Mouse (Mus musculus): ENCODE measurements around the gene Atcay. TPM values are rescaled to one million over a fixed set of nuclear protein-coding genes. Genes with fewer than 3 reads are reported as not detected.

The Atcay gene
- polyA plus RNA-seq, 1 experiment from 2014 or later = 102 TPM

GRCm38 (mm10) chr10:81197305-81197704 is 33.3 kb downstream of the Atcay start:
- WGBS = 57% methylated on average over 6 of the region's 6 CpGs
- ATAC-seq = no peak
- H3K4me3 ChIP-seq (ENCODE audit: low read depth, low read length) = no peak overlapping the region
- peaks cover 13% of the 10 kb centered on the region for H3K4me1 ChIP-seq (ENCODE audit: control insufficient read depth, insufficient read depth, low read length)
- H3K27me3 ChIP-seq (ENCODE audit: control insufficient read depth, insufficient read depth, low read depth, low read length) = peaks cover 22% of the 10 kb centered on the region
- H3K27ac ChIP-seq (ENCODE audit: low read length) = no peak overlapping the region
- H3K4me2 ChIP-seq (ENCODE audit: low read length) = no peak overlapping the region
- H3K9ac ChIP-seq (ENCODE audit: low read depth, low read length) = no peak overlapping the region
- H3K9me3 ChIP-seq (replicated peaks; ENCODE audit: control insufficient read depth, low read length, poor library complexity, severe bottlenecking) = no peaks in the 10 kb centered on the region
- no peaks in the 10 kb centered on the region for H3K36me3 ChIP-seq (ENCODE audit: control insufficient read depth, insufficient read depth, low read length)

- H3K4me2 ChIP-seq (ENCODE audit: low read length) = no peak overlapping the region
- no peak for ATAC-seq
Observed at GRCm38 (mm10) chr10:81196470-81197065, 34.1 kb downstream of the Atcay start.

GRCm38 (mm10) chr10:81195300-81195699 is 35.3 kb downstream of the Atcay start:
- H3K36me3 ChIP-seq (ENCODE audit: control insufficient read depth, insufficient read depth, low read length) = peaks cover 6% of the 10 kb centered on the region
- H3K27me3 ChIP-seq (ENCODE audit: control insufficient read depth, insufficient read depth, low read depth, low read length) = peaks cover 22% of the 10 kb centered on the region
- no peak for ATAC-seq
- H3K4me1 ChIP-seq (ENCODE audit: control insufficient read depth, insufficient read depth, low read length) = peaks cover 21% of the 10 kb centered on the region
- H3K4me2 ChIP-seq (ENCODE audit: low read length) = no peak overlapping the region
- H3K9ac ChIP-seq (ENCODE audit: low read depth, low read length) = no peak overlapping the region
- H3K9me3 ChIP-seq (replicated peaks; ENCODE audit: control insufficient read depth, low read length, poor library complexity, severe bottlenecking) = no peaks in the 10 kb centered on the region
- H3K4me3 ChIP-seq (ENCODE audit: low read depth, low read length) = no peak overlapping the region
- H3K27ac ChIP-seq (ENCODE audit: low read length) = no peak overlapping the region
- 69% methylated on average over 4 of the region's 4 CpGs for WGBS

More at GRCm38 (mm10) chr10:81196470-81197065, 34.1 kb downstream of the Atcay start:
- Histone ChIP-seq H3K9me3 (replicated peaks; ENCODE audit: control insufficient read depth, low read length, poor library complexity, severe bottlenecking) (no peaks in the 10 kb centered on the region), H3K36me3 (ENCODE audit: control insufficient read depth, insufficient read depth, low read length) (no peaks in the 10 kb centered on the region), H3K4me1 (ENCODE audit: control insufficient read depth, insufficient read depth, low read length) (peaks cover 19% of the 10 kb centered on the region), H3K4me3 (ENCODE audit: low read depth, low read length) (no peak overlapping the region), H3K27ac (ENCODE audit: low read length) (no peak overlapping the region), H3K27me3 (ENCODE audit: control insufficient read depth, insufficient read depth, low read depth, low read length) (peaks cover 22% of the 10 kb centered on the region), H3K9ac (ENCODE audit: low read depth, low read length) (no peak overlapping the region)
- WGBS = 69% methylated on average over 11 of the region's 11 CpGs

- peak overlapping the region; percentile 21; the same call in 1 of the 2 replicates for H3K9ac ChIP-seq (ENCODE audit: low read depth, low read length)
- ATAC-seq = no peak
- H3K27me3 ChIP-seq (ENCODE audit: control insufficient read depth, insufficient read depth, low read depth, low read length) = peaks cover 22% of the 10 kb centered on the region
- H3K9me3 ChIP-seq (replicated peaks; ENCODE audit: control insufficient read depth, low read length, poor library complexity, severe bottlenecking) = no peaks in the 10 kb centered on the region
- H3K4me3 ChIP-seq (ENCODE audit: low read depth, low read length) = no peak overlapping the region
- no peak overlapping the region for H3K27ac ChIP-seq (ENCODE audit: low read length)
- peaks cover 21% of the 10 kb centered on the region for H3K4me1 ChIP-seq (ENCODE audit: control insufficient read depth, insufficient read depth, low read length)
- no peak overlapping the region for H3K4me2 ChIP-seq (ENCODE audit: low read length)
- H3K36me3 ChIP-seq (ENCODE audit: control insufficient read depth, insufficient read depth, low read length) = peaks cover 12% of the 10 kb centered on the region
- whole genome bisulfite sequencing = 13% methylated on average over 36 of the region's 37 CpGs
Observed at GRCm38 (mm10) chr10:81193991-81194774, 36.5 kb downstream of the Atcay start.

GRCm38 (mm10) chr10:81192968-81193501 is 37.6 kb downstream of the Atcay start:
- Histone ChIP-seq H3K27ac (ENCODE audit: low read length) (peak overlapping the region; percentile 96), H3K9ac (ENCODE audit: low read depth, low read length) (peak overlapping the region; percentile 84), H3K36me3 (ENCODE audit: control insufficient read depth, insufficient read depth, low read length) (peaks cover 16% of the 10 kb centered on the region), H3K27me3 (ENCODE audit: control insufficient read depth, insufficient read depth, low read depth, low read length) (peaks cover 22% of the 10 kb centered on the region), H3K9me3 (replicated peaks; ENCODE audit: control insufficient read depth, low read length, poor library complexity, severe bottlenecking) (no peaks in the 10 kb centered on the region), H3K4me2 (ENCODE audit: low read length) (peak overlapping the region; percentile 98), H3K4me3 (ENCODE audit: low read depth, low read length) (peak overlapping the region; percentile 59), H3K4me1 (ENCODE audit: control insufficient read depth, insufficient read depth, low read length) (peaks cover 21% of the 10 kb centered on the region)
- WGBS = 2% methylated on average over 19 of the region's 19 CpGs
- ATAC-seq = peak; percentile 47

- Histone ChIP-seq H3K4me1 (ENCODE audit: control insufficient read depth, insufficient read depth, low read length) (peaks cover 21% of the 10 kb centered on the region), H3K9me3 (replicated peaks; ENCODE audit: control insufficient read depth, low read length, poor library complexity, severe bottlenecking) (no peaks in the 10 kb centered on the region), H3K4me2 (ENCODE audit: low read length) (peak overlapping the region; percentile 98), H3K9ac (ENCODE audit: low read depth, low read length) (peak overlapping the region; percentile 84), H3K27ac (ENCODE audit: low read length) (peak overlapping the region; percentile 96), H3K36me3 (ENCODE audit: control insufficient read depth, insufficient read depth, low read length) (peaks cover 16% of the 10 kb centered on the region), H3K4me3 (ENCODE audit: low read depth, low read length) (peak overlapping the region; percentile 59), H3K27me3 (ENCODE audit: control insufficient read depth, insufficient read depth, low read depth, low read length) (peaks cover 22% of the 10 kb centered on the region)
- peak; percentile 87 for ATAC-seq
- 1% methylated on average over 61 of the region's 93 CpGs for WGBS
Observed at GRCm38 (mm10) chr10:81192270-81192967, 38.2 kb downstream of the Atcay start.

GRCm38 (mm10) chr10:81191342-81191982 is 39.2 kb downstream of the Atcay start:
- H3K9me3 ChIP-seq (replicated peaks; ENCODE audit: control insufficient read depth, low read length, poor library complexity, severe bottlenecking) = no peaks in the 10 kb centered on the region
- no peak overlapping the region for H3K4me2 ChIP-seq (ENCODE audit: low read length)
- peaks cover 21% of the 10 kb centered on the region for H3K4me1 ChIP-seq (ENCODE audit: control insufficient read depth, insufficient read depth, low read length)
- ATAC-seq = no peak
- peaks cover 16% of the 10 kb centered on the region for H3K27me3 ChIP-seq (ENCODE audit: control insufficient read depth, insufficient read depth, low read depth, low read length)
- H3K36me3 ChIP-seq (ENCODE audit: control insufficient read depth, insufficient read depth, low read length) = peaks cover 19% of the 10 kb centered on the region
- H3K9ac ChIP-seq (ENCODE audit: low read depth, low read length) = 0 out of 2 replicates have a peak overlapping the region, but pooled peaks have one; percentile 6
- peak overlapping the region; percentile 96; the same call in 1 of the 2 replicates for H3K27ac ChIP-seq (ENCODE audit: low read length)
- 90% methylated on average over 18 of the region's 18 CpGs for WGBS
- H3K4me3 ChIP-seq (ENCODE audit: low read depth, low read length) = no peak overlapping the region

- Histone ChIP-seq H3K36me3 (ENCODE audit: control insufficient read depth, insufficient read depth, low read length) (peaks cover 19% of the 10 kb centered on the region), H3K9me3 (replicated peaks; ENCODE audit: control insufficient read depth, low read length, poor library complexity, severe bottlenecking) (no peaks in the 10 kb centered on the region), H3K27ac (ENCODE audit: low read length) (no peak overlapping the region), H3K4me3 (ENCODE audit: low read depth, low read length) (no peak overlapping the region), H3K4me2 (ENCODE audit: low read length) (no peak overlapping the region), H3K27me3 (ENCODE audit: control insufficient read depth, insufficient read depth, low read depth, low read length) (peaks cover 12% of the 10 kb centered on the region), H3K4me1 (ENCODE audit: control insufficient read depth, insufficient read depth, low read length) (peaks cover 21% of the 10 kb centered on the region), H3K9ac (ENCODE audit: low read depth, low read length) (no peak overlapping the region)
- 66% methylated on average over 6 of the region's 6 CpGs for WGBS
- no peak for ATAC-seq
Observed at GRCm38 (mm10) chr10:81190912-81191321, 39.7 kb downstream of the Atcay start.

Data from midbrain, embryonic 16.5 days (tissue).